Mouse (Mus musculus) kidney, postnatal 25 days (tissue): ENCODE data around the gene Clk3.
A peak's percentile ranks its signal among the peaks of the same experiment; 100 is the strongest.
"Not testable (repeated sequence)": the region's sequence is repeated elsewhere in the genome, so short reads cannot be mapped to it uniquely, and the experiment has no call there.

Experiments used
- DNase-seq, 2 experiments: peaks; one replicate each; pipeline ENCODE4 v3.0.0; 2021; ENCODE audit warnings: mixed read lengths in 2 of 2

The Clk3 gene

DNA sequence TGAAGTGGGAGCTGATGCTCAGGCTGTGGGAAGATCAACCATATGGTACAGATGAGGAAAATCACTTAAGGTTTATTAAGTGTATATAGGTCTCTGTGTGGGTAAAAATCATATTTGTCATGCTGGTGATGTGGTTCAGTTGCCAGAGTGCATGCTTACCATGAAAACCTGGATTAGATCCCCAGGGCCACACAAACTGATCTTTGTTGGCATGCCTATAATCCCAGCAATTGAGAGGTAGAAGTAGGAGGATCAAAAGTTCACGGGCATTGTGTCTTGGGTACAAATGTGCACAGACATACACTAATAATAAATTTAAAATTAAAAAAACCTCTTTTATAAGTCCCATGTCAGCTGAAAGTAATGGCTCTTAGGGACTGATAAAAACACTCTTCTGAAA, 43.3 kb downstream of the Clk3 start:
- no peak for DNase-seq

DNA sequence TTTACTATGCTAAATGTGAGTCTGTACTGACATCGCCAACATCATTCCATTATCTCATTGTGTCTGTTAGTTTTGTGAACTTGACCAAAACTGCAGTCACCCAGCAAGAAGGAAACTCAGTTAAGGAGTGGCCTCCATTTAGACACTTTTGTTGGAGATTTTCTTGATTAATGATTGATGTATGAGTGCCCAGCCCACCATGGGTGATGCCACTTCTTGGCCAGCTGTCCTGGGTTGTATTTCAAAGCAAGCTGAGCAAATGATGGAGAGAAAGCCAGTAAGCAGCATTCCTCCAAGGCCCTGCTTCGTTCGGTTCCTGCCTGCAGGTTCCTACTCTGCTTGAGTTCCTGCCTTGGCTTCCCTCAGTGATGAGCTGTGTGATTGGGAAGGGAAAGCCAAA, 44.9 kb downstream of the Clk3 start:
- DNase-seq = no peak

DNA sequence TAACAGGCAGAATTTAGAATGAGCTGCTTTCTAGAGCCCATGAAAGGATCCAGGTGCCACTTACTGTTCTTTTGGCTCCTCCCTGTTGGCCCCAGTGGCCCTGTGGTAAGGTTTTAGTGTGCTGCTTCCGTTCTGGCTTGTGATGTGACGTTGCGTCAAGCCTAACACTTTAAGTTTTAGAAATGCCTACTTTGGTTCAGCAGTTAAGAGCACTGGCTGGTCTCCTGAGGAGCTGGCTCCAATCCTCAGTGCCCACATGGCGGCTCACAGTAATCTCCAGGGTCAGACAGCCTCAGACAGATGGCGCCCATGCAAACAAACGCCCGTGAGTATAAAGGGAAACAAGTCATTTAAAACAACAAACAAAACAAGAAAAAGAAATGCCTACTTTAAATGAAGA, 47.3 kb downstream of the Clk3 start:
- DNase-seq = no peak

DNA sequence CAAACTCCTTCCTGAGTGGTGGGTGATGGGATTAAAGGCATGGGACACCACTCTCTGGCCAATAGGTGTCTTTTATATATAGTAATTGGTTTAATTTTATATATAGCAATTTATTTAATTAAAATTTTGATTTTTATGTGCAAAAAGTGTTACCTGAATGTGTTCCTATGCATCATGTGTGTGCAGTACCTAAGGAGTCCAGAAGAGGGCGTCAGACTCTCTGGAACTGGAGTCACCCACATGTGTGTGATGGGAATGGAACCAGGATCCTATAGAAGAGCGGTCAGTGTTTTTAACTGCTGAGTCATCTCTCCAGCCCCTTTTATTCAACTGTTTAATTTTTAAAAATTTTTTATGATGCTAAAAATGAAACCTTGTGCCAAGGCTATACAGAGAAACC, 53.5 kb downstream of the Clk3 start:
- DNase-seq = no peak

- DNase-seq = not testable (repeated sequence)
Observed at GRCm38 (mm10) chr9:57710214-57710613, 55.4 kb downstream of the Clk3 start.

DNA sequence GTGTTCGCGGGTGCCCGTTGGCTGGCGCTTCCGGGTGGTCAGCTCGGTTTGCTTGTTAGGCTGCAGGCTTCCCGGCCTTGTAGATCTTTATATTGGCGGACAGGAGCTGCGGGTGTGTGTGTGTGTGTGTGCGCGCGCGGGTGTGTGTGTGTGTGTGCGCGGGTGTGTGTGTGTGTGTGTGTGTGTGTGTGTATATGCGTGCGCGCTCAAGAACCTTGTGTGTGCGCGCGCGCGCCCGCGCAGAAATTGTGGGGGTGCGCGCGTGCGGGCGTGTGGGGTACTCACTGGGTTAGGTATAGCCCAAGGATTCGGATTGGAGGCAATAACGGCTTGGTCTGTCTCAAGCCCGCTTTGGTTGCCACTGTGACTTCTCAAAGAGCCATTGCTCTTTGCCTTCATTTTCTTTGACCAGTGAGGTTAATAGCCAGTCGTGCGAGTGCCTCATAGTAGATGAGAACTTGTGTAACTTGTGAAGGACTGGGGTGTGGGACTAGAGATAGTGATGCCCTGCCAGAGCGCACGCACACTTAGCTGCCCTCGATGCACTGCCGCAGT, 56.9 kb downstream of the Clk3 start:
- peak; percentile 32 to 54 for DNase-seq

DNA sequence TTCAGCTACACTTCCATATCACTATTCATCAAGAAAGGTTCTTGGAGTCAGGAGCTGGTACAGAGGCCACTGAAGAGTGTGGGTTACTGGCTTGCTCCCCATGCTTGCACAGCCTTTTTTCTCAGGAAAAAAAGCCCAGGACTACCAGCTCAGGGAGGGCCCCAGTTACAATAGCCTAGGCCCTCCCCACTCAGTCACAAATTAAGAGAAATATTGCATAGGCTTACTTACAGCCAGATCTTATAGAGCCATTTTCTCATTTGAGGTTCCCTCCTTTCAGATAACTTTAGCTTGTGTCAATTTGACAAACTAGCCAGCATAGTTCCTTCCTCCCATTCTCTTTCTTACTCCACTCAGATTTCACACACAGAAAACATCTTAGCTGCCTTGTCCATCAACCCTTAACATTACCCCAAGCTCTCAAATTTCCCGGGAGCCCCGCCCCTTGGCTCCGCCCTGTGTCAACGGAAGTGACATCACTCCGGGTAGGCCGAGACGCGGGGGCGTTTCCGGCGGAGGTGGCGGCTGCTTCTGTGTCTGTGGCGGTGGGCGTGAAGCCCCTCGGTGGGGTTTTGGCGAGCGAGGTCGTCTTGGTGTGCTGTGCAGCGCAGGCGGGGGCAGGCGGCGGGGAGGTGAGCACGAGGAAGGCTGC, 57.5 kb downstream of the Clk3 start, which contains the start of gene Edc3:
TSS of gene Edc3 (plus strand) at position 473 of the 652 bp plus-strand sequence.
- peak; percentile 93 to 94 for DNase-seq

DNA sequence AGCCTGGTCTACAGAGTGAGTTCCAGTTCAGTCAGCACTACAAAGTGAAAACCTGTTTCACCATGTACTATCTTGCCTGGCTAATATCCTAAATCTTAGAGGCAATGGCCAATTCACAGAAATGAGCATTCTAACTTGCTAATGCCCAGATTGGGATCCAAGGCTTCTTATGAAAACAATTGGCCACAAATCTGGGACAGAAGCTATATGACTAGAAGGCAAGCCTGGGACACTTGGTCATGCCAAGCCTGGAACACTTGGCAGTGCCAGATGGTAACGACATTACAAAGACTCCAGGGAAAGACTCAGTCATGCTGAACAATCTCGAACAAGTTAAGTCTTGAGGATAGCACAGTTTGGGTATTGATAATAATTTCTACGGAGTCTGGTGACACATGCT, 59.2 kb downstream of the Clk3 start:
- no peak for DNase-seq
